Mouse (Mus musculus) stomach, postnatal 0 days (tissue): ENCODE results near the gene Wbp2.

Experiments
- CTCF ChIP-seq: IDR thresholded peaks from 2 replicates; pipeline ENCODE4 v1.5.1; 2016; ENCODE audit warnings: antibody characterized with exemption, low read depth, mild to moderate bottlenecking, moderate library complexity
- EP300 ChIP-seq: optimal IDR thresholded peaks from 2 replicates; pipeline ENCODE3; 2016; ENCODE audit warnings: antibody characterized with exemption

GRCm38 (mm10) chr11:116075539-116076265, 11.1 kb downstream of the Wbp2 start:
- no peak for TF ChIP-seq EP300
- peak; percentile 23; the same call in 1 of the 2 replicates for TF ChIP-seq CTCF
